Mouse (Mus musculus) midbrain, postnatal 0 days (tissue): ENCODE measurements around the gene Chmp4b. TPM values are rescaled to one million over a fixed set of nuclear protein-coding genes. Genes with fewer than 3 reads are reported as not detected.

ENCODE experiments used
- ATAC-seq: fragments of 200-750 bp; cut with Nextera tagmentation; 2 replicates; pipeline ENCODE4 v1.8.0; 2017; ENCODE audit warnings: moderate number of reproducible peaks, mild to moderate bottlenecking, moderate TSS enrichment, moderate library complexity; ENCODE audit not compliant: low FRiP score
- DNase-seq: peaks from one replicate; pipeline ENCODE4 v3.0.0-alpha.2; 2015; ENCODE audit warnings: low spot score
- H3K27ac ChIP-seq: fragments of 300-500 bp; sonication (generic); 2 replicates; pipeline ENCODE4 v1.5.1; 2014; ENCODE audit warnings: low read depth, mild to moderate bottlenecking, low read length, mixed read lengths
- H3K27me3 ChIP-seq: fragments of 300-500 bp; sonication (generic); 2 replicates; pipeline ENCODE4 v1.6.1; 2014; ENCODE audit warnings: low read length, control low read depth, mixed read lengths; ENCODE audit not compliant: insufficient read depth
- H3K36me3 ChIP-seq: fragments of 300-500 bp; sonication (generic); 2 replicates; pipeline ENCODE4 v1.6.1; 2014; ENCODE audit warnings: low read length, control low read depth, mixed read lengths; ENCODE audit not compliant: insufficient read depth
- H3K4me1 ChIP-seq: fragments of 300-500 bp; sonication (generic); 2 replicates; pipeline ENCODE4 v1.6.1; 2014; ENCODE audit warnings: mild to moderate bottlenecking, control low read depth, antibody characterized with exemption, low read length, mixed read lengths; ENCODE audit not compliant: insufficient read depth
- H3K4me2 ChIP-seq: fragments of 300-500 bp; sonication (generic); 2 replicates; pipeline ENCODE4 v1.6.1; 2014; ENCODE audit warnings: low read depth, mild to moderate bottlenecking, low read length, mixed read lengths; ENCODE audit not compliant: poor library complexity, severe bottlenecking
- H3K4me3 ChIP-seq: fragments of 300-500 bp; sonication (generic); 2 replicates; pipeline ENCODE4 v1.5.1; 2014; ENCODE audit warnings: low read depth, mild to moderate bottlenecking, low read length, moderate library complexity
- H3K9ac ChIP-seq: fragments of 300-500 bp; sonication (generic); replicated peaks from 2 replicates; pipeline ENCODE4 v1.6.1; 2014; ENCODE audit warnings: mild to moderate bottlenecking, low read length, moderate library complexity, mixed read lengths; ENCODE audit not compliant: poor library complexity, severe bottlenecking
- H3K9me3 ChIP-seq: fragments of 300-500 bp; sonication (generic); 2 replicates; pipeline ENCODE4 v1.6.1; 2016; ENCODE audit warnings: low read length, control low read depth
- CTCF ChIP-seq: IDR thresholded peaks from 2 replicates; pipeline ENCODE4 v1.5.1; 2016; ENCODE audit warnings: antibody characterized with exemption, mild to moderate bottlenecking
- WGBS: fragments of 180-500 bp; shearing (Covaris S2); extraction: QIAGEN DNeasy Blood & Tissue Kit; methylation state at CpG from one replicate; pipeline ENCODE4 v1.1.7; 2014; 5-methylcytosine and 5-hydroxymethylcytosine counted together
- polyA plus RNA-seq: library from polyadenylated mRNA; unstranded; fragments of >200 nt; fragmentation: Nextera tagmentation; extraction: Ambion mirVana; gene quantifications from 2 replicates; pipeline ENCODE4 v1.2.1, GENCODE M21; 2015
- total RNA-seq: library from RNA; depleted of rRNA; stranded (reverse); fragments of >200 nt; gene quantifications from 2 replicates; pipeline ENCODE4 v1.2.3, GENCODE M21; 2014

The Chmp4b gene
- total and polyA plus RNA-seq, 2 experiments from 2014 or later: 31.7 to 156 TPM

GRCm38 (mm10) chr2:154635826-154636225 is 15.7 kb upstream of the Chmp4b start:
- ATAC-seq (no peak), DNase-seq (no peak)
- H3K27me3 ChIP-seq: no peaks in the 10 kb centered on the region
- H3K9me3 ChIP-seq: no peaks in the 10 kb centered on the region
- TF ChIP-seq CTCF: no peak
- H3K4me2 ChIP-seq: no peak overlapping the region
- no peak overlapping the region for H3K4me3 ChIP-seq
- peaks cover 45% of the 10 kb centered on the region for H3K36me3 ChIP-seq
- 100% methylated on average over 2 of the region's 2 CpGs for WGBS
- no peak overlapping the region for H3K9ac ChIP-seq
- no peak overlapping the region for H3K27ac ChIP-seq
- no peaks in the 10 kb centered on the region for H3K4me1 ChIP-seq

- Histone ChIP-seq H3K4me3 (no peak overlapping the region), H3K4me1 (no peaks in the 10 kb centered on the region), H3K36me3 (peaks cover 41% of the 10 kb centered on the region), H3K9ac (no peak overlapping the region), H3K27me3 (no peaks in the 10 kb centered on the region), H3K9me3 (no peaks in the 10 kb centered on the region), H3K27ac (no peak overlapping the region), H3K4me2 (no peak overlapping the region)
- 90% methylated on average over 3 of the region's 3 CpGs for WGBS
- ATAC-seq: no peak
- no peak for TF ChIP-seq CTCF
- no peak for DNase-seq
Measured at GRCm38 (mm10) chr2:154638521-154638920, 13.0 kb upstream of the Chmp4b start.

- WGBS: 96% methylated on average over 4 of the region's 4 CpGs
- Histone ChIP-seq H3K27me3 (no peaks in the 10 kb centered on the region), H3K4me2 (no peak overlapping the region), H3K36me3 (peaks cover 38% of the 10 kb centered on the region), H3K27ac (no peak overlapping the region), H3K4me1 (no peaks in the 10 kb centered on the region), H3K4me3 (no peak overlapping the region), H3K9ac (no peak overlapping the region), H3K9me3 (no peaks in the 10 kb centered on the region)
- no peak for ATAC-seq
- no peak for DNase-seq
- no peak for TF ChIP-seq CTCF
Measured at GRCm38 (mm10) chr2:154639115-154639514, 12.4 kb upstream of the Chmp4b start.

- Histone ChIP-seq H3K27ac (no peak overlapping the region), H3K9ac (no peak overlapping the region), H3K36me3 (peaks cover 40% of the 10 kb centered on the region), H3K9me3 (no peaks in the 10 kb centered on the region), H3K27me3 (no peaks in the 10 kb centered on the region), H3K4me1 (no peaks in the 10 kb centered on the region), H3K4me3 (no peak overlapping the region), H3K4me2 (no peak overlapping the region)
- DNase-seq (no peak), ATAC-seq (no peak)
- 89% methylated on average over 8 of the region's 8 CpGs for WGBS
- TF ChIP-seq CTCF: no peak
Measured at GRCm38 (mm10) chr2:154641176-154641575, 10.3 kb upstream of the Chmp4b start.

GRCm38 (mm10) chr2:154642005-154642459 is 9.5 kb upstream of the Chmp4b start:
- H3K9ac ChIP-seq: no peak overlapping the region
- no peak overlapping the region for H3K4me2 ChIP-seq
- H3K4me3 ChIP-seq: no peak overlapping the region
- H3K27me3 ChIP-seq: no peaks in the 10 kb centered on the region
- H3K4me1 ChIP-seq: no peaks in the 10 kb centered on the region
- H3K9me3 ChIP-seq: no peaks in the 10 kb centered on the region
- no peak for TF ChIP-seq CTCF
- no peak for DNase-seq
- no peak for ATAC-seq
- H3K36me3 ChIP-seq: peaks cover 39% of the 10 kb centered on the region
- no peak overlapping the region for H3K27ac ChIP-seq
- 94% methylated on average over 9 of the region's 9 CpGs for WGBS

GRCm38 (mm10) chr2:154642712-154643385 is 8.7 kb upstream of the Chmp4b start:
- 89% methylated on average over 6 of the region's 6 CpGs for WGBS
- ATAC-seq: no peak
- TF ChIP-seq CTCF: no peak; the same call in 1 of the 2 replicates
- no peaks in the 10 kb centered on the region for H3K27me3 ChIP-seq
- H3K36me3 ChIP-seq: peaks cover 33% of the 10 kb centered on the region
- H3K9ac ChIP-seq: no peak overlapping the region
- no peak overlapping the region for H3K4me3 ChIP-seq
- no peak overlapping the region for H3K4me2 ChIP-seq
- no peaks in the 10 kb centered on the region for H3K4me1 ChIP-seq
- H3K27ac ChIP-seq: no peak overlapping the region
- H3K9me3 ChIP-seq: no peaks in the 10 kb centered on the region
- no peak for DNase-seq
